Mouse (Mus musculus) C2C12 (cell line): ENCODE measurements around the gene Ppp1r21.

ENCODE experiments used
- CTCF ChIP-seq: IDR thresholded peaks from one replicate; pipeline ENCODE4 v1.5.1; 2011; ENCODE audit not compliant: control insufficient read depth, insufficient read depth, insufficient read length
- FOSL1 ChIP-seq: IDR thresholded peaks from one replicate; pipeline ENCODE4 v1.8.0; 2011; ENCODE audit warnings: mild to moderate bottlenecking, low read length; ENCODE audit not compliant: poor library complexity, insufficient read depth, severe bottlenecking
- MYOD1 ChIP-seq: IDR thresholded peaks from one replicate; pipeline ENCODE4 v1.6.1; 2011; ENCODE audit warnings: low read depth; ENCODE audit not compliant: control insufficient read depth, insufficient read length
- USF1 ChIP-seq: IDR thresholded peaks from one replicate; pipeline ENCODE4 v1.6.1; 2011; ENCODE audit warnings: low read depth, mild to moderate bottlenecking, control low read depth, moderate library complexity

GRCm38 (mm10) chr17:88627150-88627549 is 97.2 kb downstream of the Ppp1r21 start:
- TF ChIP-seq CTCF (no peak), USF1 (no peak), FOSL1 (no peak), MYOD1 (no peak)
